Mouse (Mus musculus) hindbrain, embryonic 12.5 days (tissue): ENCODE measurements at regions not wholly inside any gene's neighbourhood (a gene's known extent, or its start where the extent isn't known, plus 50 kb on each side); places are given as distances from the start of the nearest gene placed in this dataset.

Experiments used
- ATAC-seq: fragments of 200-750 bp; cut with Nextera tagmentation; 2 replicates; pipeline ENCODE4 v1.8.0; 2017; ENCODE audit warnings: moderate TSS enrichment; ENCODE audit not compliant: low FRiP score
- H3K27ac ChIP-seq: fragments of 300-500 bp; sonication (generic); 2 replicates; pipeline ENCODE4 v1.5.1; 2016; ENCODE audit warnings: mild to moderate bottlenecking
- H3K27me3 ChIP-seq: fragments of 300-500 bp; sonication (generic); 2 replicates; pipeline ENCODE4 v1.6.1; 2016; ENCODE audit warnings: mild to moderate bottlenecking
- H3K36me3 ChIP-seq: fragments of 300-500 bp; sonication (generic); 2 replicates; pipeline ENCODE4 v1.6.1; 2016; ENCODE audit warnings: mild to moderate bottlenecking
- H3K4me1 ChIP-seq: fragments of 300-500 bp; sonication (generic); 2 replicates; pipeline ENCODE4 v1.6.1; 2016
- H3K4me2 ChIP-seq: fragments of 300-500 bp; sonication (generic); replicated peaks from 2 replicates; pipeline ENCODE4 v1.6.1; 2016; ENCODE audit warnings: mild to moderate bottlenecking
- H3K4me3 ChIP-seq: fragments of 300-500 bp; sonication (generic); 2 replicates; pipeline ENCODE4 v1.5.1; 2016; ENCODE audit warnings: mild to moderate bottlenecking
- H3K9ac ChIP-seq: fragments of 300-500 bp; sonication (generic); 2 replicates; pipeline ENCODE4 v1.6.1; 2016; ENCODE audit warnings: mild to moderate bottlenecking, moderate library complexity
- H3K9me3 ChIP-seq: fragments of 300-500 bp; sonication (generic); replicated peaks from 2 replicates; pipeline ENCODE4 v1.6.1; 2016; ENCODE audit warnings: mild to moderate bottlenecking
- WGBS: fragments of 180-500 bp; shearing (Covaris S2); methylation state at CpG from one replicate; pipeline ENCODE4 v1.1.7; 2016; 5-methylcytosine and 5-hydroxymethylcytosine counted together

GRCm38 (mm10) chr11:84659370-84659937 lies 134.1 kb upstream of the Lhx1 start:
- no peak overlapping the region for H3K9ac ChIP-seq
- no peak overlapping the region for H3K27ac ChIP-seq
- no peak overlapping the region for H3K4me2 ChIP-seq
- 76% methylated on average over 7 of the region's 7 CpGs for WGBS
- H3K9me3 ChIP-seq = no peaks in the 10 kb centered on the region
- no peaks in the 10 kb centered on the region for H3K36me3 ChIP-seq
- H3K4me3 ChIP-seq = no peak overlapping the region
- no peak for ATAC-seq
- peaks cover 12% of the 10 kb centered on the region for H3K4me1 ChIP-seq
- peaks cover 12% of the 10 kb centered on the region for H3K27me3 ChIP-seq

DNA sequence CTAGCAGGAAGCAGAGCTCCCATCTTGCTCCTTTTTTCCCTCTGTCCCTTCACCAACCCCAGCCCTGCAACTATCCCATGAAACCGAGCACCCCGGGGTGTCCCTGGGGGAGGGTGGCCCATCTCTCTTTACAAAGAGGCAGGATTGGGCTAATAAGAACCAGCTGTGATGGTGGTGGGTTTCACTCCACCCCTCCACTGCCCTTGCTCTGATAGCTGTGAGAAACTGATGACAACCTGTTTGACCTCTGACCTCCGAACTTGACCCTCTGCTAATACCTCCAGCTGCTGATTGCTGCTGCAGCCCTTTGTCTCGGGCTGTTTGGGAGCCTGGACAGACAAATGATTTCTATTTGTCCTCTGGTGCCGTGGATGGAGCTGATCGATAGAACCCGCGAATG lies 128.1 kb upstream of the Lhx1 start:
- Histone ChIP-seq H3K9me3 (no peaks in the 10 kb centered on the region), H3K4me2 (no peak overlapping the region), H3K36me3 (no peaks in the 10 kb centered on the region), H3K4me1 (peaks cover 4% of the 10 kb centered on the region), H3K27me3 (peaks cover 4% of the 10 kb centered on the region; the same call in 1 of the 2 replicates), H3K9ac (no peak overlapping the region), H3K27ac (no peak overlapping the region; the same call in 1 of the 2 replicates), H3K4me3 (no peak overlapping the region)
- no peak for ATAC-seq
- 34% methylated on average over 8 of the region's 8 CpGs for WGBS

GRCm38 (mm10) chr11:84648899-84649298 lies 123.6 kb upstream of the Lhx1 start:
- 96% methylated on average over 5 of the region's 5 CpGs for WGBS
- Histone ChIP-seq H3K27ac (no peak overlapping the region), H3K9ac (no peak overlapping the region), H3K27me3 (peaks cover 12% of the 10 kb centered on the region), H3K4me2 (no peak overlapping the region), H3K9me3 (0 out of 2 replicates have a peak, but pooled peaks cover 5% of the 10 kb centered on the region), H3K4me1 (peaks cover 4% of the 10 kb centered on the region), H3K4me3 (no peak overlapping the region), H3K36me3 (no peaks in the 10 kb centered on the region)
- ATAC-seq = no peak

DNA sequence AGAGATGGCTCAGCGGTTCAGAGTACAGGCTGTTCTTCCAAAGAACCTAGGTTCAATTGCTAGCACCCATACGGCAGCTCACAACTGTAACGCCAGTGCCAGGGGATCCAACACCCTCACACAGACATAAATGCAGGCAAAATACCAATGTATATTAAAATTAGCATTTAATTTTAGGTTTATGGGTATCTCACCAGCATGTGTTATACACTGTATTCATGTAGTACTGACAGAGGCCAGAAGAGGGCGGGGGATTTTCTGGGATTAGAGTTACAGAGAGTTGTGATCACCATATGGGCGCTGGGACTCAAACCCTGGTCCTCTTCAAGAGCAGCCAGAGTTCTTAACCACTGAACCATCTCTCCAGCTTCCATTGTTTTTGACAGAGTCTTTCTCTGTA lies 121.8 kb upstream of the Lhx1 start:
- Histone ChIP-seq H3K36me3 (no peaks in the 10 kb centered on the region), H3K4me3 (no peak overlapping the region), H3K4me1 (peaks cover 12% of the 10 kb centered on the region), H3K27me3 (peaks cover 25% of the 10 kb centered on the region), H3K4me2 (no peak overlapping the region), H3K9me3 (0 out of 2 replicates have a peak, but pooled peaks cover 5% of the 10 kb centered on the region), H3K9ac (no peak overlapping the region), H3K27ac (no peak overlapping the region)
- ATAC-seq = no peak
- 88% methylated on average over 5 of the region's 5 CpGs for WGBS

DNA sequence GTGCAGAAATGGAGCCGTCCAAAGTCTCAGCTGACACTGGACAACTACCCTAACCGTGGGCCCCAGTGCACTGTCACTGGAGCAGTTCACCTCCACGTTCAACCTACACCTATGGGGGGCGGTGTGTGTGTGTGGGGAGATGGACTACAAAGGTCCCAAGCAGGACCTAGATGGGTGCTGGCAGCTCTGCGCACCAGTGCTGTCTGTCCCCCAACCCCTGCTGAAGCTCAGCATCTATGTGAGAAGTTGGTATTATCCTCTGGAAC lies 117.7 kb upstream of the Lhx1 start:
- Histone ChIP-seq H3K36me3 (no peaks in the 10 kb centered on the region), H3K4me2 (peak overlapping the region; percentile 89), H3K27ac (peak overlapping the region; percentile 89), H3K9ac (peak overlapping the region; percentile 85; the same call in 1 of the 2 replicates), H3K27me3 (peaks cover 51% of the 10 kb centered on the region), H3K4me1 (peaks cover 32% of the 10 kb centered on the region), H3K9me3 (0 out of 2 replicates have a peak, but pooled peaks cover 5% of the 10 kb centered on the region), H3K4me3 (peak overlapping the region; percentile 47; the same call in 1 of the 2 replicates)
- WGBS = 45% methylated on average over 5 of the region's 5 CpGs
- ATAC-seq = 0 out of 2 replicates have a peak, but pooled peaks have one; percentile 9

- Histone ChIP-seq H3K4me3 (peak overlapping the region; percentile 47), H3K4me1 (peaks cover 37% of the 10 kb centered on the region), H3K9ac (peak overlapping the region; percentile 85), H3K4me2 (peak overlapping the region; percentile 89), H3K27ac (peak overlapping the region; percentile 89), H3K36me3 (no peaks in the 10 kb centered on the region), H3K9me3 (0 out of 2 replicates have a peak, but pooled peaks cover 5% of the 10 kb centered on the region), H3K27me3 (peaks cover 51% of the 10 kb centered on the region)
- peak; percentile 54; the same call in 1 of the 2 replicates for ATAC-seq
- 2% methylated on average over 66 of the region's 67 CpGs for WGBS
Observed at GRCm38 (mm10) chr11:84642300-84643106, 117.2 kb upstream of the Lhx1 start.

DNA sequence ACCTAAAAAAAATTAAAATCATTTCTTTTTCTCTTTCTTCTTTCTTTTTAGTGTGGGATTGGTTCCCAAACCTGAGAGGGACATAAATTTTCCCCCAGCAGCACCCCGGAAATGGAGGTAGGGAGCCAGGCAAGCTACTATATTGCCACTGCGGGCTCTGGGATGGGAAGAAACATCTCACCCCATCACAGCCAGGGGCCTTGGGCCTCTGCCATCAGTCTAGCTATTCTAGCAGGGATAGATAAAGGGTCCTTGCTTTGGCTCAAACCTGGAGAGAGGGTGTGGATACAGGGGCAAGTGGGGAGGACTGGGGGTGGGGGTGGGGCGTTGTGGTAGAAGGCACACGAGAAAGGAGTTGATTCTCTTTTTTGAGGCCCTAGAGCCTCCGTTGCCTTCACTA lies 116.3 kb upstream of the Lhx1 start:
- H3K4me1 ChIP-seq = peaks cover 46% of the 10 kb centered on the region
- WGBS = 17% methylated on average over 5 of the region's 5 CpGs
- H3K27me3 ChIP-seq = peaks cover 51% of the 10 kb centered on the region
- H3K9ac ChIP-seq = no peak overlapping the region
- H3K27ac ChIP-seq = peak overlapping the region; percentile 89
- ATAC-seq = no peak
- no peaks in the 10 kb centered on the region for H3K9me3 ChIP-seq
- no peak overlapping the region for H3K4me3 ChIP-seq
- peak overlapping the region; percentile 89; the same call in 1 of the 2 replicates for H3K4me2 ChIP-seq
- no peaks in the 10 kb centered on the region for H3K36me3 ChIP-seq

- Histone ChIP-seq H3K27me3 (peaks cover 51% of the 10 kb centered on the region), H3K9me3 (no peaks in the 10 kb centered on the region), H3K4me1 (peaks cover 51% of the 10 kb centered on the region), H3K9ac (no peak overlapping the region), H3K4me2 (no peak overlapping the region), H3K36me3 (no peaks in the 10 kb centered on the region), H3K27ac (peak overlapping the region; percentile 48; the same call in 1 of the 2 replicates), H3K4me3 (no peak overlapping the region)
- WGBS = 14% methylated on average over 9 of the region's 9 CpGs
- ATAC-seq = no peak
Observed at GRCm38 (mm10) chr11:84638353-84638752, 113.0 kb upstream of the Lhx1 start.

DNA sequence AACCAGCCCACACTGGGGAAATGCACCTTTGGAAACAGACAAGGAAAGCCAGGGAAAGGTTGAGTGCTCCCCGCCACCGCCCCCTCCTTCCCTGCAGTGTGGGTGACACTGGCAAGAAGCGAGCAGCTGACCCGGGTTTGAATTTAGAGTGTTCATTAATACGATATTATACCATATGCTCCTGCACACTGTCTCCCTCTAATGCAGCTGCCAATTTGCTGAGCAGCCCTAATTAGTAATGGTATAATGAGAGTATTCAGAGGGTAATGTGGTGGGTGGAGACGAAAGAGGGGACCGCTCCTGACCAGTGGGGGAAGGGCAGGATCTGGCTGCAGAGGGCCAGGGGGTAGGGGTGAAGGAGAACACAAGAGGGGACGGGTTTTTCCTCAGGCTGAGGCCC lies 111.9 kb upstream of the Lhx1 start:
- H3K27me3 ChIP-seq = peaks cover 44% of the 10 kb centered on the region
- peaks cover 40% of the 10 kb centered on the region for H3K4me1 ChIP-seq
- no peak overlapping the region for H3K4me2 ChIP-seq
- no peak overlapping the region for H3K4me3 ChIP-seq
- no peaks in the 10 kb centered on the region for H3K36me3 ChIP-seq
- no peak overlapping the region for H3K9ac ChIP-seq
- no peaks in the 10 kb centered on the region for H3K9me3 ChIP-seq
- WGBS = 18% methylated on average over 8 of the region's 8 CpGs
- peak overlapping the region; percentile 46 for H3K27ac ChIP-seq
- ATAC-seq = peak; percentile 77

DNA sequence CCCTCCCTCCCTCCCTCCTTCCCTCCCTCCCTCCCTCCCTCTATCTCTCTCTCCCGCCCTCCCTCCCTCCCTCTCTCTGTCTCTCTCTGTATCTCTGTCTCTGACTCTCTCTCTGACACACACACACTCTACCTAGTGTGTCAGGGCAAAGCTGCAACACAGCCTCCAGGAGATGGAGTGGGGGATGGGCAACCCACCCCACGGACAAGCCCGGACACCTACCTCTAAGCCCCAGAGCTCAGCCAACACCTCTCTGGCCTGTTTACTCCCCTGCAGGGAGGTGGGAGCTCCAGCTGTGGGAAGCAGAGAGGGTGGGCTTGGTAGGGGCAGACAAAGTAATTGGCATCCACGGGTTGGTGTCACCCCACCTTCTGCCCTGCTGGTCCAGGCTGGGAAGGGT lies 109.7 kb upstream of the Lhx1 start:
- Histone ChIP-seq H3K4me3 (no peak overlapping the region), H3K4me2 (no peak overlapping the region), H3K27me3 (peaks cover 30% of the 10 kb centered on the region), H3K36me3 (no peaks in the 10 kb centered on the region), H3K4me1 (peaks cover 31% of the 10 kb centered on the region), H3K27ac (no peak overlapping the region), H3K9ac (no peak overlapping the region), H3K9me3 (no peaks in the 10 kb centered on the region)
- 42% methylated on average over 3 of the region's 4 CpGs for WGBS
- no peak for ATAC-seq

GRCm38 (mm10) chr11:84633300-84633699 lies 108.0 kb upstream of the Lhx1 start:
- no peak overlapping the region for H3K27ac ChIP-seq
- H3K4me3 ChIP-seq = no peak overlapping the region
- H3K27me3 ChIP-seq = peaks cover 17% of the 10 kb centered on the region
- no peak overlapping the region for H3K9ac ChIP-seq
- ATAC-seq = no peak
- H3K4me2 ChIP-seq = no peak overlapping the region
- H3K36me3 ChIP-seq = no peaks in the 10 kb centered on the region
- 56% methylated on average over 8 of the region's 8 CpGs for WGBS
- no peaks in the 10 kb centered on the region for H3K9me3 ChIP-seq
- H3K4me1 ChIP-seq = peaks cover 26% of the 10 kb centered on the region

- H3K27ac ChIP-seq = no peak overlapping the region
- H3K4me1 ChIP-seq = 0 out of 2 replicates have a peak, but pooled peaks cover 13% of the 10 kb centered on the region
- H3K36me3 ChIP-seq = no peaks in the 10 kb centered on the region
- peaks cover 1% of the 10 kb centered on the region; the same call in 1 of the 2 replicates for H3K27me3 ChIP-seq
- H3K4me3 ChIP-seq = no peak overlapping the region
- 76% methylated on average over 2 of the region's 2 CpGs for WGBS
- H3K9me3 ChIP-seq = no peaks in the 10 kb centered on the region
- no peak overlapping the region for H3K9ac ChIP-seq
- ATAC-seq = no peak
- no peak overlapping the region for H3K4me2 ChIP-seq
Observed at GRCm38 (mm10) chr11:84628111-84628510, 102.8 kb upstream of the Lhx1 start.
